Mouse (Mus musculus) left cerebral cortex, adult 2 months (tissue): ENCODE results near the gene Tal1. TPM values are rescaled to one million over a fixed set of nuclear protein-coding genes. Genes with fewer than 3 reads are reported as not detected.

Experiments used
- DNase-seq, 2 experiments: peaks; one replicate each; pipeline ENCODE4 v3.0.0; 2021 to 2022; ENCODE audit warnings: low spot score in 2 of 2, mixed read lengths in 1 of 2; ENCODE audit errors: extremely low spot score in 1 of 2
- H3K27ac ChIP-seq: fragments of 200-600 bp; 2 replicates; pipeline ENCODE4 v1.8.1; 2022
- H3K4me3 ChIP-seq: fragments of 200-600 bp; 2 replicates; pipeline ENCODE4 v1.8.1; 2022
- CTCF ChIP-seq: fragments of 200-600 bp; IDR thresholded peaks from 2 replicates; pipeline ENCODE4 v1.8.1; 2022; ENCODE audit warnings: antibody characterized with exemption, mild to moderate bottlenecking, moderate library complexity
- intact Hi-C: fragments of 180-260 bp; cut with DNase I; formaldehyde crosslinking; loops from one replicate; pipeline ENCODE4 v1.15.1; 2025
- total RNA-seq, 2 experiments: library from RNA; stranded (reverse); gene quantifications; 2 replicates each; pipeline ENCODE4 v1.2.3; 2021

The Tal1 gene
- total RNA-seq, 2 experiments from 2014 or later = 1.5 TPM

- Histone ChIP-seq H3K27ac (no peak overlapping the region), H3K4me3 (no peak overlapping the region)
- TF ChIP-seq CTCF = no peak
- DNase-seq = no peak
- intact Hi-C loops = no loop called here
Observed at GRCm38 (mm10) chr4:115093331-115093864, 37.2 kb downstream of the Tal1 start.

GRCm38 (mm10) chr4:115094056-115094455, 37.8 kb downstream of the Tal1 start:
- no peak for DNase-seq
- no peak for TF ChIP-seq CTCF

GRCm38 (mm10) chr4:115095671-115096434, 39.6 kb downstream of the Tal1 start:
- 0 out of 2 replicates have a peak overlapping the region, but pooled peaks have one; percentile 30 for H3K27ac ChIP-seq
- intact Hi-C loops = loop anchor here (5.0 kb wide), 1 partner anchor 94 kb away; the partner anchor contains the start of gene Stil
- H3K4me3 ChIP-seq = peak overlapping the region; percentile 46
- no peak for TF ChIP-seq CTCF
- peak in 1 of 2 experiments; percentile 22 for DNase-seq

More at GRCm38 (mm10) chr4:115094056-115094455, 37.8 kb downstream of the Tal1 start:
- intact Hi-C loops = no loop called here
- H3K4me3 ChIP-seq = no peak overlapping the region
- H3K27ac ChIP-seq = no peak overlapping the region

- no peak for TF ChIP-seq CTCF
- intact Hi-C loops = loop anchor here (5.0 kb wide), 1 partner anchor 94 kb away; the partner anchor contains the start of gene Stil
- no peak for DNase-seq
- Histone ChIP-seq H3K27ac (no peak overlapping the region), H3K4me3 (no peak overlapping the region)
Observed at GRCm38 (mm10) chr4:115096435-115097145, 40.4 kb downstream of the Tal1 start.

GRCm38 (mm10) chr4:115097146-115097496, 40.9 kb downstream of the Tal1 start:
- no peak overlapping the region for H3K4me3 ChIP-seq
- no peak overlapping the region for H3K27ac ChIP-seq
- no peak for DNase-seq
- TF ChIP-seq CTCF = peak; percentile 65
- intact Hi-C loops = loop anchor here (5.0 kb wide), 1 partner anchor 95 kb away; the partner anchor contains the start of gene Stil

- intact Hi-C loops = loop anchor here (2.0 to 10.0 kb wide), 3 partner anchors 31 to 609 kb away; no protein-coding TSS in a partner anchor
- peak; percentile 92 for TF ChIP-seq CTCF
- H3K4me3 ChIP-seq = no peak overlapping the region
- peak; percentile 71 to 77 for DNase-seq
- no peak overlapping the region for H3K27ac ChIP-seq
Observed at GRCm38 (mm10) chr4:115101682-115102081, 45.5 kb downstream of the Tal1 start.

GRCm38 (mm10) chr4:115103510-115103909, 47.3 kb downstream of the Tal1 start:
- no peak for DNase-seq
- Histone ChIP-seq H3K27ac (peak overlapping the region; percentile 19; the same call in 1 of the 2 replicates), H3K4me3 (no peak overlapping the region)
- TF ChIP-seq CTCF = no peak
- intact Hi-C loops = loop anchor here (2.0 to 10.0 kb wide), 2 partner anchors 29 to 551 kb away; no protein-coding TSS in a partner anchor

- intact Hi-C loops = no loop called here
- no peak for TF ChIP-seq CTCF
- no peak overlapping the region for H3K4me3 ChIP-seq
- H3K27ac ChIP-seq = no peak overlapping the region
- no peak for DNase-seq
Observed at GRCm38 (mm10) chr4:115111167-115111566, 54.9 kb downstream of the Tal1 start.

- DNase-seq = no peak
- intact Hi-C loops = no loop called here
- no peak; the same call in 1 of the 2 replicates for TF ChIP-seq CTCF
Observed at GRCm38 (mm10) chr4:115113266-115113665, 57.0 kb downstream of the Tal1 start.

GRCm38 (mm10) chr4:115119642-115120041, 63.4 kb downstream of the Tal1 start:
- DNase-seq = no peak
- no peak overlapping the region for H3K27ac ChIP-seq
- TF ChIP-seq CTCF = no peak
- no peak overlapping the region for H3K4me3 ChIP-seq
- intact Hi-C loops = no loop called here

More at GRCm38 (mm10) chr4:115113266-115113665, 57.0 kb downstream of the Tal1 start:
- H3K27ac ChIP-seq = no peak overlapping the region
- no peak overlapping the region for H3K4me3 ChIP-seq

GRCm38 (mm10) chr4:115121162-115121561, 64.9 kb downstream of the Tal1 start:
- Histone ChIP-seq H3K4me3 (no peak overlapping the region), H3K27ac (no peak overlapping the region)
- intact Hi-C loops = no loop called here
- no peak for TF ChIP-seq CTCF
- DNase-seq = no peak

Other genes with a start within 250 kb of the Tal1 start
- not detected for gene Gm12830, start 234.7 kb upstream of the Tal1 start, total RNA-seq
- gene Foxd2, start 147.6 kb upstream of the Tal1 start, total RNA-seq = under 1 TPM; 0.35 to 0.63 TPM
- gene Foxe3, start 130.4 kb upstream of the Tal1 start, total RNA-seq = not detected
- 10 to 100 TPM; 74.5 to 79.6 TPM for gene Cmpk1, start 69.2 kb upstream of the Tal1 start, total RNA-seq
- gene Stil, start 56.3 kb upstream of the Tal1 start, total RNA-seq = under 1 TPM; 0.36 to 0.98 TPM
- under 1 TPM in 1 of 2 experiments, not detected in 1; 0.75 TPM for gene Pdzk1ip1, start 32.3 kb downstream of the Tal1 start, total RNA-seq
- gene Cyp4x1, start 77.9 kb downstream of the Tal1 start, total RNA-seq = 10 to 100 TPM; 12.7 to 14.6 TPM
- gene Cyp4a29, start 185.7 kb downstream of the Tal1 start, total RNA-seq = not detected
- not detected for gene Cyp4a12a, start 242.6 kb downstream of the Tal1 start, total RNA-seq